Mouse (Mus musculus): Measurements from ENCODE around the gene Osbp2. TPM values are rescaled to one million over a fixed set of nuclear protein-coding genes. Genes with fewer than 3 reads are reported as not detected.
A peak's percentile ranks its signal among the peaks of the same experiment; 100 is the strongest.

Gene Osbp2
- polyA plus RNA-seq, 1 experiment: 2.1 TPM

DNA sequence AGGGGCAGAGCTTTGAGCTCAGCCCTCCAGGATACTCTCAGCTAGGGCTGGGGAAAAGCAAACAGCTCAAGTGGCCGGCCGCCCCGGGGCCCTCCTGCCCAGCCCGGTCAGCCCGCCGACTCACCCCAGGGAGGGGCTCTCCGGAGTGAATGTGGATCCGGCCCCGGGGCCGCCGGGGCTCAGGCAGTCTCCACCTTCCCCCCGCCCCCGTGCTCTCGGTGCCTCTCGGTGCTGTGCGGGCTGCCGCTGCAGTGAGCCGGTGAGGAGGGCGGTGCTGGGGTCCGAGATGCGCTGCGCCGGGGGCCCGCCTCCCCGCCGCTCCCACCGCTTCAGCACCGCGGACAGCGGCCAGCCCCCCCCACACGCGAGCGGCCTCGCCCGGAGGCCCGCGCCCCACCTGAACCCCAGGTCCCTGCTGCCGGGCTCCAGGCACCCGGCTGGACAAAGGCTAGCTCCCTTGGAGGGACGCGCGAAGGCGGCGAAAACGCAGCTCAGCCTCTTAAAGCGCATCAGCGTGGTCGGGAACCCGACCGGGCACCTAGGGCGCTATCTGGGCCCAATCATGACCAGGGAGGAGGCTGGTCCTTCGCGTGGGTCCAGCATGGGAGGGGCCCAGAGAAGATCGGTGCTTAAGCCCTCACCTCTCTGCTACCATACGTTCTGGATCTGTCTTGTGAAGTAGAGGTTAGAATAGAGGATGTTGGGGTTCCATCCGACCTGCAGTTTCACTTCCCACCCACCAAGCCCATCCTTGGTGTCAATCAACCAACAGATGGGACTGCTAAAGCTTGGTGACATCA lies 89.0 kb downstream of the Osbp2 start:
- TF ChIP-seq MYOD1 (IDR thresholded peaks at IDR 0.05; ENCODE audit: control insufficient read depth, insufficient read length, low read depth) (no peak), MYOG (IDR thresholded peaks at IDR 0.05; ENCODE audit: control insufficient read depth, extremely low read depth, insufficient read length) (no peak), CEBPB (IDR thresholded peaks at IDR 0.05; ENCODE audit: low read depth) (no peak), MAX (IDR thresholded peaks at IDR 0.05) (no peak), USF1 (IDR thresholded peaks at IDR 0.05; ENCODE audit: low read depth) (no peak), FOSL1 (IDR thresholded peaks at IDR 0.05; ENCODE audit: insufficient read depth, low read length, poor library complexity, severe bottlenecking) (no peak), CTCF (IDR thresholded peaks at IDR 0.05; ENCODE audit: control insufficient read depth, insufficient read depth, insufficient read length) (no peak)
- Histone ChIP-seq H3K79me3 (ENCODE audit: low read depth) (no peaks in the 10 kb centered on the region), H3ac (ENCODE audit: control insufficient read depth, insufficient read length, low read depth) (peak overlapping the region; percentile 6), H3K36me3 (ENCODE audit: control insufficient read depth, insufficient read depth) (no peaks in the 10 kb centered on the region), H3K4me3 (ENCODE audit: insufficient read depth, poor library complexity, severe bottlenecking) (no peak overlapping the region), H3K79me2 (ENCODE audit: control insufficient read depth, insufficient read depth) (no peaks in the 10 kb centered on the region), H3K27me3 (ENCODE audit: control insufficient read depth, insufficient read depth, insufficient read length) (peaks cover 36% of the 10 kb centered on the region)

GRCm38 (mm10) chr11:3773782-3774462 lies 89.8 kb downstream of the Osbp2 start:
- TF ChIP-seq MYOG (IDR thresholded peaks at IDR 0.05; ENCODE audit: control insufficient read depth, extremely low read depth, insufficient read length): no peak
- no peak for TF ChIP-seq MYOD1 (IDR thresholded peaks at IDR 0.05; ENCODE audit: control insufficient read depth, insufficient read length, low read depth)
- no peak for TF ChIP-seq CTCF (IDR thresholded peaks at IDR 0.05; ENCODE audit: control insufficient read depth, insufficient read depth, insufficient read length)
- TF ChIP-seq FOSL1 (IDR thresholded peaks at IDR 0.05; ENCODE audit: insufficient read depth, low read length, poor library complexity, severe bottlenecking): no peak
- no peak for TF ChIP-seq MAX (IDR thresholded peaks at IDR 0.05)
- TF ChIP-seq CEBPB (IDR thresholded peaks at IDR 0.05; ENCODE audit: low read depth): no peak
- TF ChIP-seq USF1 (IDR thresholded peaks at IDR 0.05; ENCODE audit: low read depth): no peak
- H3K79me2 ChIP-seq (ENCODE audit: control insufficient read depth, insufficient read depth): no peaks in the 10 kb centered on the region
- no peak overlapping the region for H3K4me3 ChIP-seq (ENCODE audit: insufficient read depth, poor library complexity, severe bottlenecking)
- no peaks in the 10 kb centered on the region for H3K79me3 ChIP-seq (ENCODE audit: low read depth)
- no peaks in the 10 kb centered on the region for H3K36me3 ChIP-seq (ENCODE audit: control insufficient read depth, insufficient read depth)
- H3K27me3 ChIP-seq (ENCODE audit: control insufficient read depth, insufficient read depth, insufficient read length): peaks cover 36% of the 10 kb centered on the region
- H3ac ChIP-seq (ENCODE audit: control insufficient read depth, insufficient read length, low read depth): peak overlapping the region; percentile 6

- no peaks in the 10 kb centered on the region for H3K36me3 ChIP-seq (ENCODE audit: control insufficient read depth, insufficient read depth)
- TF ChIP-seq USF1 (IDR thresholded peaks at IDR 0.05; ENCODE audit: low read depth) (no peak), MYOG (IDR thresholded peaks at IDR 0.05; ENCODE audit: control insufficient read depth, extremely low read depth, insufficient read length) (no peak), CEBPB (IDR thresholded peaks at IDR 0.05; ENCODE audit: low read depth) (no peak), MAX (IDR thresholded peaks at IDR 0.05) (no peak), MYOD1 (IDR thresholded peaks at IDR 0.05; ENCODE audit: control insufficient read depth, insufficient read length, low read depth) (no peak), CTCF (IDR thresholded peaks at IDR 0.05; ENCODE audit: control insufficient read depth, insufficient read depth, insufficient read length) (no peak)
- H3K79me3 ChIP-seq (ENCODE audit: low read depth): no peaks in the 10 kb centered on the region
- H3K4me3 ChIP-seq (ENCODE audit: insufficient read depth, poor library complexity, severe bottlenecking): no peak overlapping the region
- no peak overlapping the region for H3ac ChIP-seq (ENCODE audit: control insufficient read depth, insufficient read length, low read depth)
- H3K79me2 ChIP-seq (ENCODE audit: control insufficient read depth, insufficient read depth): no peaks in the 10 kb centered on the region
- peaks cover 36% of the 10 kb centered on the region for H3K27me3 ChIP-seq (ENCODE audit: control insufficient read depth, insufficient read depth, insufficient read length)
These were observed 90.6 kb downstream of the Osbp2 start for GRCm38 (mm10) chr11:3773136-3773535.

GRCm38 (mm10) chr11:3771348-3771747 lies 92.4 kb downstream of the Osbp2 start:
- H3ac ChIP-seq (ENCODE audit: control insufficient read depth, insufficient read length, low read depth): no peak overlapping the region
- TF ChIP-seq CTCF (IDR thresholded peaks at IDR 0.05; ENCODE audit: control insufficient read depth, insufficient read depth, insufficient read length) (no peak), CEBPB (IDR thresholded peaks at IDR 0.05; ENCODE audit: low read depth) (no peak), USF1 (IDR thresholded peaks at IDR 0.05; ENCODE audit: low read depth) (no peak), MYOD1 (IDR thresholded peaks at IDR 0.05; ENCODE audit: control insufficient read depth, insufficient read length, low read depth) (no peak), MAX (IDR thresholded peaks at IDR 0.05) (no peak), MYOG (IDR thresholded peaks at IDR 0.05; ENCODE audit: control insufficient read depth, extremely low read depth, insufficient read length) (no peak), FOSL1 (IDR thresholded peaks at IDR 0.05; ENCODE audit: insufficient read depth, low read length, poor library complexity, severe bottlenecking) (no peak)
- H3K4me3 ChIP-seq (ENCODE audit: insufficient read depth, poor library complexity, severe bottlenecking): no peak overlapping the region
- no peaks in the 10 kb centered on the region for H3K79me2 ChIP-seq (ENCODE audit: control insufficient read depth, insufficient read depth)
- peaks cover 33% of the 10 kb centered on the region for H3K27me3 ChIP-seq (ENCODE audit: control insufficient read depth, insufficient read depth, insufficient read length)
- no peaks in the 10 kb centered on the region for H3K79me3 ChIP-seq (ENCODE audit: low read depth)
- no peaks in the 10 kb centered on the region for H3K36me3 ChIP-seq (ENCODE audit: control insufficient read depth, insufficient read depth)

DNA sequence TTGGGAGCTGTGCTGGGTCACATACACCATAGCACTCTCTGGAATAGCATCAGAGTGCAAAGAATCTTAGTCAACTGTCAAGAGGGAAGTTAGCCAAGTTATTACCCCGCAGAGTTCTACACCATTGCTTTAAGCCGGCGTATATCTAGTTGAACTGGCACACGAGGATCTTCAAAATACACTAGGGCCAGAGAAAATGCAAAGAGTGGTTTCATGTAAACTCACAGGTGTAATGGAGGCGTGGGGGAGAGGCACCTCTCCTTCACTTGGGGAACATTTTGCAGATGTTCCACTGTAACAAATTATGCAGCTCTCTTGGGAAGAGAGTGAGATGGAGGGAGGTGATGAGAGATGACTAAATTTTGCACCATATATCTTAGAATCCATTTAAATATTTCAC lies 95.9 kb downstream of the Osbp2 start:
- Histone ChIP-seq H3K4me3 (ENCODE audit: insufficient read depth, poor library complexity, severe bottlenecking) (no peak overlapping the region), H3K79me2 (ENCODE audit: control insufficient read depth, insufficient read depth) (no peaks in the 10 kb centered on the region), H3K36me3 (ENCODE audit: control insufficient read depth, insufficient read depth) (no peaks in the 10 kb centered on the region), H3K27me3 (ENCODE audit: control insufficient read depth, insufficient read depth, insufficient read length) (no peaks in the 10 kb centered on the region), H3ac (ENCODE audit: control insufficient read depth, insufficient read length, low read depth) (no peak overlapping the region), H3K79me3 (ENCODE audit: low read depth) (no peaks in the 10 kb centered on the region)
- TF ChIP-seq MYOD1 (IDR thresholded peaks at IDR 0.05; ENCODE audit: control insufficient read depth, insufficient read length, low read depth): no peak
- TF ChIP-seq CTCF (IDR thresholded peaks at IDR 0.05; ENCODE audit: control insufficient read depth, insufficient read depth, insufficient read length): no peak
- no peak for TF ChIP-seq FOSL1 (IDR thresholded peaks at IDR 0.05; ENCODE audit: insufficient read depth, low read length, poor library complexity, severe bottlenecking)
- no peak for TF ChIP-seq MYOG (IDR thresholded peaks at IDR 0.05; ENCODE audit: control insufficient read depth, extremely low read depth, insufficient read length)
- TF ChIP-seq MAX (IDR thresholded peaks at IDR 0.05): no peak
- TF ChIP-seq USF1 (IDR thresholded peaks at IDR 0.05; ENCODE audit: low read depth): no peak
- TF ChIP-seq CEBPB (IDR thresholded peaks at IDR 0.05; ENCODE audit: low read depth): no peak

Measured in C2C12 (cell line).